Mouse (Mus musculus) urinary bladder, postnatal 0 days (tissue): Measurements from ENCODE around the gene Acot7. TPM values are rescaled to one million over a fixed set of nuclear protein-coding genes. Genes with fewer than 3 reads are reported as not detected.

Source experiments
- polyA plus RNA-seq: library from polyadenylated mRNA; unstranded; fragments of >200 nt; fragmentation: Nextera tagmentation; extraction: Ambion mirVana; gene quantifications from 2 replicates; pipeline ENCODE4 v1.2.1, GENCODE M21; 2015

Gene Acot7
- polyA plus RNA-seq: 26.4 and 29.8 TPM in 2 replicates

DNA sequence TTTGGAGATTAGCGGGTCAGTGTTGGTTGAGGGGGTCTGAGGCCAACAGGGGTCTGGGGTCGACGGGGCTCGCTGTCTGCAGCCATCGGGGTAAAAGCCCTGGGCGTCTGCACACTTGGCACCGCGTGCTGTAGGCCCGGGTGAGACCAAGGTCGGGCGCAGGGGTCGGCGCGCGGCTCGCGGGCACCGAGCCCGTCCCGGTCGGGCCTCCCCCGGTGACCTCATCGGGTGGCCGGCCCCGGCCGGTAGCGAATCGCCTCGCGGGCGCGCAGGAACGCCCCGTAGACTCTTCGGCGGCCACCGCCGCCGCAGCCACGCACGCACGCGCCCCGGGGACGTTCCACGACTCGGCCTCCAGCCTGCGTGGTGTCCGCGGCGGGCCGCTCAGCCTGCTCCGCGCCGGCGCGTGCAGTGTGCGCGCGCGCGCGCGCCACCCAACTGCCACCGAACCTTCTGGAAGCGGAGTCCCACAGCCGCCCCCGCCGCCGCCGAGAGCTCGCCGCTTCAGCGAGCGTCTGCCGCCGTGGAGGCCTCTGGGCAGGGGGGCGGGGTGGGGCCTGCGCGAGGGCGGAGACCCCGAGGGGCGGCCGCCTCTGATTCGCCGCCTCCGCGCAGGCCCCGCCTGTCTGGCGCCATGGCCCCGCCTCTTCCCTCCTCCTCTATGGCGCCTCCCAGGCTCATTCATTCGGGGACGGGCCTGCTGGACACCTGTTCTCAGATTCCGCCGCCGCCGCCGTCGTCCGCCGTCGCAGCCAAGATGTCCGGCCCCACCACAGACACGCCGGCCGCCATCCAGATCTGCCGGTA is at the start of gene Acot7:
Acot7 (plus strand) TSS at position 598 of the 807 bp plus-strand sequence.

DNA sequence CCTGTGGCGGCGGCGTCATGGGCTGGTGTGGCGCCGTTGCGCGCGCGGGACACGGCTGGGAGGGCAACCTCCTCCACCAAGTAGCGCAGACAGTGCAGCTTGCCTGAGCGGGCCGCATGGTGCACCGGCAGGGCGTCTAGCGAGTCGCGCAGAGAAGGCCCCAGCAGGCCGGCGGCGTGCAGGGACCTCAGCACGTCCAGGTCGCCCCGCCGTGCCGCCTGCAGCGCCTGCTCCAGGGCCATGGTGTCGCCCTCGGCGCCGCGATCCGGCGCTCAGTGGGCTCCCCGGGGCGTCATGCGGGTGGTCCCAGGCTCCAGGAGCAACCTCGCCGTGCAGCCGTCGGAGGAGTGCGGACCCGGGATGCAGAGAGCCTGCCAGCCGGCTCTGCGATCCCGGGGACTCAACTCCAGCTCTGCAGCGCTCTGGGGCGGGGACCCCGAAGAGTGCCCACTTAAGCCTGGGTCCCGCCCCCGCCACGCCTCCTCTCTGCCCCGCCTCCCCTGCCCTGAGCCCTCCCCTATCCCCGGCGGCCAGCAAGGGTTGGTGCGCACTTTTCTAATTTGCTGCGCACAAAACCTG is 25.9 kb upstream of the Acot7 start, which contains the start of gene Espn:
Espn (minus strand) TSS at position 406 of the 579 bp plus-strand sequence.

DNA sequence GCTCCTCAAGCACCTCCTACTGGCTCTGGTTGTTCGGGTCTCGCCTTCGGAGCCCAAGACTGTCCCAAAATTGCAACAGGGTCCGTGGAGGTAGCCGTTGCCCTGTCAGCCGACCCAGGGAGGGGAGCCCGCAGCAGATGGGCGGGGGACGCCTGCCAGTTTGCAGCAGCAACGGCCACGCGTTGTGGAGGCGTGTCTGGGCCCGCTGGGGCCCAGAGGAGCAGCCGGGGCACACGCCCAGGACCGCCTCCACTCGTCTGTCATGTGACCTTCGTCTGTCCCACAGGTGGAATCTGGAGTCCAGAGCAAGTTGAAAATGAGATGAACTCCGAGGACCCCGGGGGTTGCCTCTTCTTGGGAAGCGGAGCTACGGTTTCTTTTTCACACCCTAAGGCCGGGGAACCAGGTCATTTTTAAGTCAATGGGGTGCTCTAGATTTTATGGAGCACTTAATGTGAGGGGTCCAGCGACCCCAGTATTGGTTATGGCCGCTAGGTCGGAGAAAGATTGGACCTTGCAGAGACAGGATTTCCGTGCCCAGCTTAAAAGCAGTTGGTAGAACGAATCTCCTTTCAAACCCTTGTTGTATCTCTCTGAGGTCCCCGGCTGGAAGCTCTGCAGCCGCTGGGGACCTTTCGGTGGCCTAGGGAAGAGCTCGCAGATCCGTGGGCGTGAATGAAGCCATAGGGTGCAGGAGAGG is 19.2 kb upstream of the Acot7 start, which contains the start of gene Hes2:
Hes2 (plus strand) TSS at position 283 of the 700 bp plus-strand sequence.

DNA sequence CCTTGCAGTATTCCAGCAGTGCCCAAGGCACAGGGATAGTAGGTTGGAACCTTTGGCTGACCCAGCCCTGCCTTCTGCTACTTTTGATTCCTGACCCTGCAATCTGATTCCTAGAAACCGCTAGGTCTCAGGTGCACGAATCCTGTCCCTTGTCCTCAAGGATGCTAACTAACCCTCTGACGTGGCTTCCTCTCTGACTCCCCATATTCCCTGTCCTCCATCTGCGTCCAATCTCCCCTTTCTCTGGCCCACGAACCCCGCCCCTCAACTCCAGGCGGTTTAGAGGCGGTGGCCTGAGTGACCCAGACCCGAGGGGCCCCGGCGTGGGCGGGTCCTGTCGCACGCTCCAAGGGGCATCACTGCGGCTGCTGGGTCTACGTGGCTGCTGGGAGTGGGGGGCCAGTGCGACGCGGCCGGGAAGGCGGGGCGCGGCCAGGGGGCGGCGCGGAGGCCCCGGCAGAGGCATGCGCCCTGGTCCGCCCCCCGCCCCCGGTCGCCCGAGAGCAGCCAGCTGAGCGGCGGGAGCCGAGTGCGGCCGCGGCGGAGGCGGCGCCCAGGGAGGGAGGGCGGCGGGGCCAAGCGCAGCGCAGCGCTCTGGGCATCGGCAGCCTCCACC is 95.8 kb downstream of the Acot7 start, which contains the start of gene Gpr153:
Gpr153 (plus strand) TSS at position 612 of the 616 bp plus-strand sequence.

DNA sequence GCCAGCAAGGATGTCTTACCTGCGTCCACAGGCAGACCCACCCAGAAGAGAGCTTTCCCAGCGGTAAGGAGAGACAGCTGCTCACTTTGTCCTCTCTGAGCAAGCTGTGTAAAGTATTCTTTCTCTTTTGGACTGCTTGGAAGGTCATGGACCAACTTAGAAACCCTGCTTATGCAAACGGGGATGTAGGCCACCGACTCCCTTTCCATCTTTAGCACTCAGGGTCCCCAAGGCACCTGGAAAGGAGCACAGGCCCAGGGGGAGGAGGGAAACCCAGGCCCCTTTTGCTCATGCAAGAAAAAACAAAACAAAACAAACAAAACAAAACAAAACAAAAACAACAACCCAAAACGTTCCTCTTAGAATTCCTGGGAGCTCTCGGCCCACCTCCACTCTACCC is 113.6 kb downstream of the Acot7 start, which contains the start of gene Hes3:
Hes3 (minus strand) TSS at position 101 of the 400 bp plus-strand sequence.

DNA sequence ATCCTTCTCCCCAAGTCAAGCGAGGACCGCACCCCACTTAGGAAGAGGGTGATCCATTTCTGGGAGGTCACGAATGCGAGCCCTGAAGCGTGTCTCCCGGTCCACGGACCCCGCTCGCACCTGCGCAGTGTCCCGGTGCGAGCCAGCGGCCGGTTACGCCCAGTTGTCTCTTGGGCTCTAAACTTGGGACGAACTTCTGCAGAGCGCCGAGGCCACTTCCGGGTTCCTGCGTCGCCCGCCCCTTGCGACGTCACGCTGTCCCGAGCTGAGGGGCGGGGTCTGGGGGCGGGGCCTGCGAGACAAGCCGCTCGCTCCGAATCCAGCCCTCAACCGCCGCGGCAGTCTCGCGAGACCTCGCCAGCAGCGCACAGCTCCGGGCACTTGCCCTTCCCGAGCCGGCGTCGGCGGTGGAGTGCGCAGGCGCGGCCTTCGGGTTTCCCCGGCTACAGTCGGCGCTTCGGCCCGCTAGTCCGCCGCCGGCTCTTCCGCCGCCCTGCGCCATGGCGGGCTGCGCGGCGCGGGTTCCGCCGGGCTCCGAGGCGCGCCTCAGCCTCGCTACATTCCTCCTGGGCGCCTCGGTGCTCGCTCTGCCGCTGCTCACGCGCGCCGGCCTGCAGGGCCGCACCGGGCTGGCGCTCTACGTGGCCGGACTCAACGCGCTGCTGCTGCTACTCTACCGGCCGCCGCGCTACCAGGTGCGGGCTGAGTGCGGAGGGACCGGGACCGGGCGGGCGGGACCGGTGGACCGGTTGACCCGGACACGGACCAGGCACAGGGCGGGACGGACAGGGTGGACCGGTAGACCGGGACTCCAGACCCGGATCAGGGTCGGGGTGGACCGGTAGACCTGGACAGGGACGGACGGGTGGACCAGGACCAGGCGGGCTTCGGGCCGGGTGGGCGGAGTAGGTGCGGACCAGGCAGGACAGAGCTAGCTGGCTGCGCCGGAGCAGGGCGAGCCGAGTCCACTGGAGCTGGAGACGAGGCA is 119.2 kb downstream of the Acot7 start, which contains the start of gene Icmt:
Icmt (plus strand) TSS at position 354 of the 988 bp plus-strand sequence.

DNA sequence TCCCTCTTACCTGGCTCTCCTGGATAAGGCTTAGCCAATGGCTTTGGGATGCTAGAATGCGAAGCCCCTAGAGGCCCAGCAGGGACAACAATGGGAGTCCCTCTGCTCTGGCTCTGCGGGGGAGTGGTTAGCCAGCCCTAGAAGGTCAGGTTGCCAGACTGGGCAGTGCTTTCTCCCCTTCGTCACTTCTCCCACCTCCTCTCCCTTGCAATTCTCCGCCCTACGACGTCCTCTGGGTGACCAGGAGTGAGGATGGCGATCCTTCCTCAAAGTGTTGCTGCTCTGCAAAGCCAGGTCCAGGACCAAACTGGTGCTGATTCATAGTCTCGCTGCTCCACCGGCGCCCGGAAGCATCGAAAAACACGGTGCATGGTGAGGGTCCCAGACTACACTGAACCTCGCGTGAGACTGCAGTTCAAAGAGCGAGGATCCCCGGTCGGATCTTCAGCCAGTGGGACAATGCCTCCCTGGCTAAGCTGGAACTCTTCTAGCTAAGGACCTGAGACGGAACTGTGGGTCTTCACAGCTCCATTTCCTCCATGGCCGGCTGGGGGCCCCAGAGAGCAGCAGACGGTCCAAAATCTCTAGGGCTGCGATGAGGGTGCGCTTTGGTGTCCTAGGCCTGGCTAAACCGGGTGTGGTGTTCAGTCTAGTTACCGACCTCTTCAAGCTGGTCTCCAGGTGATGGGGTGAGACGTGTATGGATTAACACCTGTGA is 140.7 kb downstream of the Acot7 start, which contains the start of gene Rnf207:
Rnf207 (minus strand) TSS at position 477 of the 718 bp plus-strand sequence.

Other genes with a start within 250 kb of the Acot7 start
- gene Dnajc11, start 244.4 kb upstream of the Acot7 start, polyA plus RNA-seq: 27.4 and 30.3 TPM in 2 replicates
- 23.2 and 34.7 TPM in 2 replicates for gene Thap3, start 189.1 kb upstream of the Acot7 start, polyA plus RNA-seq
- 18.1 and 18.7 TPM in 2 replicates for gene Phf13, start 181.9 kb upstream of the Acot7 start, polyA plus RNA-seq
- gene Klhl21, start 169.3 kb upstream of the Acot7 start, polyA plus RNA-seq: 24.9 and 27.0 TPM in 2 replicates
- gene Zbtb48, start 150.5 kb upstream of the Acot7 start, polyA plus RNA-seq: 6.2 and 6.4 TPM in 2 replicates
- 0.08 TPM in 1 of 2 replicates, not detected in the other for gene Tas1r1, start 139.6 kb upstream of the Acot7 start, polyA plus RNA-seq
- 14.1 and 14.7 TPM in 2 replicates for gene Nol9, start 138.8 kb upstream of the Acot7 start, polyA plus RNA-seq
- 7.8 TPM in 2 replicates for gene Plekhg5, start 105.6 kb upstream of the Acot7 start, polyA plus RNA-seq
- 0.16 and 0.41 TPM in 2 replicates for gene Tnfrsf25, start 62.2 kb upstream of the Acot7 start, polyA plus RNA-seq
- gene Espn, start 25.8 kb upstream of the Acot7 start, polyA plus RNA-seq: 0.65 and 0.78 TPM in 2 replicates
- not detected in 2 replicates for gene Hes2, start 19.3 kb upstream of the Acot7 start, polyA plus RNA-seq
- 15.2 and 17.2 TPM in 2 replicates for gene Gpr153, start 96.1 kb downstream of the Acot7 start, polyA plus RNA-seq
- gene Hes3, start 113.5 kb downstream of the Acot7 start, polyA plus RNA-seq: not detected in 2 replicates
- gene Icmt, start 119.1 kb downstream of the Acot7 start, polyA plus RNA-seq: 13.8 and 14.9 TPM in 2 replicates
- gene Rnf207, start 140.9 kb downstream of the Acot7 start, polyA plus RNA-seq: 4.2 and 5.9 TPM in 2 replicates
- gene Rpl22, start 147.6 kb downstream of the Acot7 start, polyA plus RNA-seq: 337 and 396 TPM in 2 replicates
- gene Chd5, start 160.5 kb downstream of the Acot7 start, polyA plus RNA-seq: 0.01 and 0.22 TPM in 2 replicates